Comparison of ENCODE assay signal across 19 mouse cellular contexts in the genomic region with DNA sequence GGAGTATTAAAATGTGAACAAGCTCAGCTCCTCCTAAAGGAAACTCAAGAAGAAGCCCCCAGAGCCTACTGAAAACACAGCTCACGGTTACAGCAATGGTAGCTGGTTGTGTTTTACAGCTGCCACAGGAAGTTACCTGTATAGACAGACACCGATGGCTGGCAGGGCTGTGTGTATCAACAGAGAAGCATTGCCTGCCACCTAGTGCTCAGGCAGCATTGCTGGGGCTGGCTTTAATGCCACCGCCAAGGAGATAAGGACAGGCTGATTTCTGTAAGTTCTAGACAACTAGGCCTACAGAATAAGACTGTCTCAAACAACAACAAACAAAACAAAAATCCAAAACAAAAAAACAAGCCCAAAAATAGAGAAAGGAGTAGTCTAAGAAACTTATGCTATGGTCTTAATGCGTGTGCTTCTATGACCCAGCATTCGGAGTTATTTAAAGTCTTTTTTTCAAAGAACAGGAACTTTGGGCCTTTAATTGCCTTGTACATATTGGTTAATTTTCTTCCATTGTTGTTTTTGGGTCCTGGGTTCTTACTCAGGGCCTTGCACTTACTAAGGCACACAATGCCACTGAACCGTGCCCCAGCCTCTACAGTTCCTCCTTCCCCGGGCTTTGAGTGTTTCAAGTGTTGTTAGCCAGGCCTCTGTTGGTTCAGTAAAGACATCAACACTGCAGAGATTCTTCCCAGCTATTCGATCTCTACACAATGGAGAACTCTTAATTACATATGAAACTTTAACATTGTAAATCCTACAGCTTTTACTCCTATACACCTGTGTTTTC. TPM values are rescaled to one million over a fixed set of nuclear protein-coding genes. Genes with fewer than 3 reads are reported as not detected.
A peak's percentile ranks its signal among the peaks of the same experiment; 100 is the strongest.
DNase-seq lines count a peak whose midpoint lies in the region; ATAC-seq and TF ChIP-seq lines count a peak whose summit lies in the region.
"Had no signal": no experiment of that assay in that cellular context is flagged by ENCODE, and none has a peak within 500 bp of the region (broad histone marks: within the 10 kb centered on the region; RNA-seq: fewer than 3 reads in every experiment).

No protein-coding gene starts in this region.

- peak; percentile 16 for TF ChIP-seq RAD21 in CH12.LX (IDR thresholded peaks at IDR 0.05; ENCODE audit: low read depth, low read length)

- no peak for TF ChIP-seq CTCF in kidney, adult 2 months (conservative IDR thresholded peaks at IDR 0.05; ENCODE audit: insufficient read depth, insufficient read length, low read depth, low read length)
- peak; percentile 40 for TF ChIP-seq CTCF in liver, embryonic 14.5 days (IDR thresholded peaks at IDR 0.05; ENCODE audit: low read depth)
- peak in 1 of 2 experiments; percentile 36; a peak in 1 of 4 replicates for TF ChIP-seq CTCF in CH12.LX (conservative IDR thresholded peaks at IDR 0.05 in 1 of 2, IDR thresholded peaks at IDR 0.05 in 1 of 2; ENCODE audit: low read depth in 2 of 2, low read length in 2 of 2)
- 0 out of 2 replicates have a peak, but pooled peaks have one; percentile 8 for TF ChIP-seq CTCF in brain, embryonic 14.5 days (IDR thresholded peaks at IDR 0.05; ENCODE audit: borderline replicate concordance, extremely low read depth, insufficient read depth, insufficient read length)

- no peak for TF ChIP-seq POLR2A in kidney, adult 2 months (IDR thresholded peaks at IDR 0.05; ENCODE audit: low read depth, low read length)
- TF ChIP-seq POLR2A in CH12.LX (IDR thresholded peaks at IDR 0.05; ENCODE audit: low read depth, low read length): no peak
- no peak for TF ChIP-seq POLR2A in brain, embryonic 14.5 days (IDR thresholded peaks at IDR 0.05; ENCODE audit: borderline replicate concordance, extremely low read depth, insufficient read depth, insufficient read length, poor library complexity, severe bottlenecking)

- dilution Hi-C loops in CH12.LX (cut with MboI; ENCODE audit: extremely low pct_ligation_motif_present, extremely low pct_unique_long_range_greater_than_20kb, low sequenced_read_pairs): no loop called here

- H3K9me3 ChIP-seq in kidney, embryonic 16.5 days (ENCODE audit: low read length): no peaks in the 10 kb centered on the region
- H3K9me3 ChIP-seq in liver, embryonic 14.5 days (ENCODE audit: control insufficient read depth, low read length): no peaks in the 10 kb centered on the region
- H3K9me3 ChIP-seq in CH12.LX (replicated peaks; ENCODE audit: low read length): no peaks in the 10 kb centered on the region
- H3K9me3 ChIP-seq: heart, embryonic 10.5 days; hindbrain, embryonic 12.5 days; neural tube, embryonic 13.5 days had no signal

- H3K36me3 ChIP-seq in kidney, adult 2 months (ENCODE audit: control insufficient read depth, insufficient read depth, low read length): no peaks in the 10 kb centered on the region; the same call in 1 of the 2 replicates
- H3K36me3 ChIP-seq in kidney, embryonic 16.5 days (ENCODE audit: insufficient read depth, low read length): no peaks in the 10 kb centered on the region; the same call in 1 of the 2 replicates
- H3K36me3 ChIP-seq in liver, embryonic 14.5 days (replicated peaks; ENCODE audit: control insufficient read depth, insufficient read depth, low read depth): no peaks in the 10 kb centered on the region
- H3K36me3 ChIP-seq in CH12.LX (replicated peaks in 1 of 2; ENCODE audit: control insufficient read depth in 1 of 2, insufficient read depth in 1 of 2, low read length in 1 of 2): peaks cover 2 to 59% of the 10 kb centered on the region in 2 experiments

- H3K9ac ChIP-seq in kidney, embryonic 16.5 days (replicated peaks; ENCODE audit: low read length): no peak overlapping the region
- H3K9ac ChIP-seq in liver, embryonic 14.5 days (replicated peaks): no peak overlapping the region
- no peak overlapping the region for H3K9ac ChIP-seq in CH12.LX (ENCODE audit: insufficient read depth, low read depth)
- H3K9ac ChIP-seq: hindbrain, embryonic 12.5 days; neural tube, embryonic 13.5 days had no signal

- TF ChIP-seq EP300 in liver, embryonic 14.5 days (IDR thresholded peaks at IDR 0.05; ENCODE audit: low read depth): no peak
- TF ChIP-seq EP300 in CH12.LX (IDR thresholded peaks at IDR 0.05; ENCODE audit: low read length): no peak

- no peak overlapping the region for H3K4me3 ChIP-seq in kidney, adult 2 months (ENCODE audit: insufficient read depth, low read depth, low read length)
- H3K4me3 ChIP-seq in kidney, embryonic 16.5 days (ENCODE audit: low read length): no peak overlapping the region
- no peak overlapping the region for H3K4me3 ChIP-seq in liver, embryonic 14.5 days (ENCODE audit: insufficient read depth in 1 of 2, low read depth in 2 of 2, low read length in 2 of 2)
- H3K4me3 ChIP-seq in CH12.LX (replicated peaks in 1 of 3; ENCODE audit: low read depth in 2 of 3, low read length in 2 of 3, poor library complexity in 1 of 3): no peak overlapping the region
- H3K4me3 ChIP-seq: heart, embryonic 10.5 days; hindbrain, embryonic 12.5 days; neural tube, embryonic 13.5 days had no signal

- H3K4me2 ChIP-seq in kidney, embryonic 16.5 days (replicated peaks; ENCODE audit: low read depth, low read length): no peak overlapping the region
- H3K4me2 ChIP-seq in liver, embryonic 14.5 days (ENCODE audit: low read depth): no peak overlapping the region
- H3K4me2 ChIP-seq in CH12.LX (ENCODE audit: insufficient read depth, low read depth, poor library complexity, severe bottlenecking): no peak overlapping the region
- H3K4me2 ChIP-seq: hindbrain, embryonic 12.5 days; neural tube, embryonic 13.5 days had no signal

- no peaks in the 10 kb centered on the region for H3K27me3 ChIP-seq in kidney, adult 2 months (replicated peaks; ENCODE audit: control insufficient read depth, insufficient read depth, low read length)
- H3K27me3 ChIP-seq in kidney, embryonic 16.5 days (ENCODE audit: insufficient read depth, low read length): no peaks in the 10 kb centered on the region
- no peaks in the 10 kb centered on the region for H3K27me3 ChIP-seq in liver, embryonic 14.5 days (ENCODE audit: control insufficient read depth, insufficient read depth, low read length)
- no peaks in the 10 kb centered on the region for H3K27me3 ChIP-seq in CH12.LX (replicated peaks)
- H3K27me3 ChIP-seq: hindbrain, embryonic 12.5 days; neural tube, embryonic 13.5 days; Patski had no signal

- DNase-seq in kidney, adult 2 months: peak; percentile 63
- DNase-seq in liver, embryonic 14.5 days (ENCODE audit: low read depth in 3 of 3, low spot score in 3 of 3): no peak
- DNase-seq in liver: no peak
- no peak for DNase-seq in CH12.LX (ENCODE audit: extremely low read depth)
- DNase-seq in brain, embryonic 14.5 days (ENCODE audit: low read depth): no peak
- DNase-seq in natural killer cell, adult 2 months (ENCODE audit: low spot score in 2 of 2): no peak
- DNase-seq: adrenal gland, postnatal 10 days; cerebellum, adult 11-12 months; cerebellum, postnatal 25 days; embryo, embryonic 11 days; lung, postnatal 36 days; thymus, postnatal 36 days had no signal

- H3K79me2 ChIP-seq in CH12.LX (replicated peaks; ENCODE audit: control insufficient read depth, extremely low read depth, insufficient read depth, poor library complexity, severe bottlenecking): no peaks in the 10 kb centered on the region

- in situ Hi-C loops in CH12.LX (cut with MboI; ENCODE audit: low pct_ligation_motif_present, low pct_unique_long_range_greater_than_20kb, low sequenced_read_pairs): no loop called here

- peaks cover 4% of the 10 kb centered on the region; the same call in 1 of the 2 replicates for H3K4me1 ChIP-seq in kidney, adult 2 months (ENCODE audit: control insufficient read depth, insufficient read depth, low read length)
- no peaks in the 10 kb centered on the region for H3K4me1 ChIP-seq in kidney, embryonic 16.5 days (ENCODE audit: insufficient read depth, low read length)
- H3K4me1 ChIP-seq in liver, embryonic 14.5 days (replicated peaks; ENCODE audit: control insufficient read depth in 2 of 2, insufficient read depth in 2 of 2, low read length in 1 of 2): no peaks in the 10 kb centered on the region
- H3K4me1 ChIP-seq in CH12.LX (ENCODE audit: control insufficient read depth in 1 of 2, insufficient read depth in 2 of 2): peaks cover 0 to 9% of the 10 kb centered on the region in 2 experiments; a peak in 2 of 4 replicates
- H3K4me1 ChIP-seq: hindbrain, embryonic 12.5 days; neural tube, embryonic 13.5 days had no signal

- 77% methylated on average over 8 of the region's 8 CpGs for WGBS in kidney, adult 2 months
- WGBS in kidney, embryonic 16.5 days: 89% methylated on average over 8 of the region's 8 CpGs
- 67% methylated on average over 8 of the region's 8 CpGs for WGBS in liver, embryonic 14.5 days (ENCODE audit: insufficient replicate concordance)

- no peak for ATAC-seq in kidney, embryonic 16.5 days (ENCODE audit: low FRiP score, low TSS enrichment)
- ATAC-seq in liver, embryonic 14.5 days (ENCODE audit: insufficient read depth): no peak
- ATAC-seq: forebrain, embryonic 16.5 days; inflammation-experienced regulatory T-cells, adult 6 months; Patski had no signal

- H3K27ac ChIP-seq in kidney, adult 2 months (ENCODE audit: insufficient read depth, low read depth, low read length): no peak overlapping the region
- no peak overlapping the region for H3K27ac ChIP-seq in kidney, embryonic 16.5 days (ENCODE audit: low read length)
- no peak overlapping the region for H3K27ac ChIP-seq in liver, embryonic 14.5 days
- no peak overlapping the region for H3K27ac ChIP-seq in CH12.LX (ENCODE audit: insufficient read depth, low read depth)
- H3K27ac ChIP-seq: heart, embryonic 10.5 days; hindbrain, embryonic 12.5 days; neural tube, embryonic 13.5 days had no signal

TF ChIP-seq in CH12.LX, 34 proteins besides CTCF, POLR2A, EP300 and RAD21 (continues in another document):
- no peak for TF ChIP-seq MEF2A (IDR thresholded peaks at IDR 0.05; ENCODE audit: borderline replicate concordance, low read depth, low read length)

RNA-seq across cellular contexts. Expression of gene Nfu1, which starts 23.5 kb away (rescaled TPM):
- polyA plus RNA-seq in kidney, adult 2 months (2012; rRNA removed): 232 and 303 TPM in 2 replicates
- polyA plus RNA-seq in kidney, embryonic 16.5 days (2015; fragmentation: Nextera tagmentation; extraction: Ambion mirVana): 97.9 and 99.2 TPM in 2 replicates
- 23.5 and 51.9 TPM in 2 replicates for polyA plus RNA-seq in liver, embryonic 14.5 days (2012; rRNA removed)
- 47.7 and 48.6 TPM in 2 replicates for polyA plus RNA-seq in liver, embryonic 14.5 days (2014; fragmentation: Nextera tagmentation; extraction: Ambion mirVana)
- 93.8 and 109 TPM in 2 replicates for total RNA-seq in CH12.LX (2012; rRNA removed)
- 148 and 195 TPM in 2 replicates for total RNA-seq in CH12.LX (2014; rRNA removed)
- 133 and 146 TPM in 2 replicates for polyA plus RNA-seq in CH12.LX (2012; ENCODE audit: insufficient read length, low read depth)
- polyA plus RNA-seq in brain, embryonic 14.5 days (2012; rRNA removed): 130 and 160 TPM in 2 replicates

RNA-seq across cellular contexts. Expression of gene Gfpt1, which starts 57.1 kb away (rescaled TPM):
- 10.3 and 11.9 TPM in 2 replicates for polyA plus RNA-seq in kidney, adult 2 months (2012; rRNA removed)
- polyA plus RNA-seq in kidney, embryonic 16.5 days (2015; fragmentation: Nextera tagmentation; extraction: Ambion mirVana): 18.1 and 20.7 TPM in 2 replicates
- 3.6 and 5.2 TPM in 2 replicates for polyA plus RNA-seq in liver, embryonic 14.5 days (2012; rRNA removed)
- 5.5 and 5.9 TPM in 2 replicates for polyA plus RNA-seq in liver, embryonic 14.5 days (2014; fragmentation: Nextera tagmentation; extraction: Ambion mirVana)
- 32.1 and 32.6 TPM in 2 replicates for total RNA-seq in CH12.LX (2012; rRNA removed)
- total RNA-seq in CH12.LX (2014; rRNA removed): 22.8 and 24.9 TPM in 2 replicates
- 34.8 and 35.3 TPM in 2 replicates for polyA plus RNA-seq in CH12.LX (2012; ENCODE audit: insufficient read length, low read depth)
- 26.7 and 43.8 TPM in 2 replicates for polyA plus RNA-seq in brain, embryonic 14.5 days (2012; rRNA removed)
